Comparison of ENCODE assay signal across 8 mouse cellular contexts in genomic region chr2:102450761-102451670, GRCm38 (mm10). TPM values are rescaled to one million over a fixed set of nuclear protein-coding genes. Genes with fewer than 3 reads are reported as not detected.
A peak's percentile ranks its signal among the peaks of the same experiment; 100 is the strongest.
DNase-seq lines count a peak whose midpoint lies in the region; ATAC-seq and TF ChIP-seq lines count a peak whose summit lies in the region.

No protein-coding gene starts in this region.

- no peaks in the 10 kb centered on the region for H3K27me3 ChIP-seq in embryonic facial prominence, embryonic 14.5 days (replicated peaks; ENCODE audit: control insufficient read depth, insufficient read depth, low read length)
- H3K27me3 ChIP-seq in heart, embryonic 12.5 days (replicated peaks): 0 out of 2 replicates have a peak, but pooled peaks cover 10% of the 10 kb centered on the region
- H3K27me3 ChIP-seq in kidney, postnatal 0 days (ENCODE audit: insufficient read depth, low read length): no peaks in the 10 kb centered on the region
- H3K27me3 ChIP-seq in liver, embryonic 13.5 days: peaks cover 64% of the 10 kb centered on the region
- no peaks in the 10 kb centered on the region for H3K27me3 ChIP-seq in neural tube, embryonic 15.5 days (replicated peaks)

- peak; percentile 45 for ATAC-seq in embryonic facial prominence, embryonic 14.5 days (ENCODE audit: low read depth)
- peak; percentile 63 for ATAC-seq in heart, embryonic 12.5 days (ENCODE audit: insufficient number of reproducible peaks, low FRiP score)
- ATAC-seq in kidney, postnatal 0 days (replicated peaks; ENCODE audit: low FRiP score, low read depth): peak; percentile 69
- peak; percentile 55 for ATAC-seq in liver, embryonic 13.5 days (ENCODE audit: low read depth)
- peak; percentile 60 for ATAC-seq in neural tube, embryonic 15.5 days (ENCODE audit: low FRiP score)

- peak overlapping the region; percentile 80 for H3K4me3 ChIP-seq in embryonic facial prominence, embryonic 14.5 days (ENCODE audit: low read depth, low read length)
- H3K4me3 ChIP-seq in heart, embryonic 12.5 days: peak overlapping the region; percentile 86
- H3K4me3 ChIP-seq in kidney, postnatal 0 days (replicated peaks; ENCODE audit: low read depth, low read length): peak overlapping the region; percentile 81
- H3K4me3 ChIP-seq in liver, embryonic 13.5 days (replicated peaks): peak overlapping the region; percentile 59
- peak overlapping the region; percentile 88 for H3K4me3 ChIP-seq in neural tube, embryonic 15.5 days (replicated peaks)

- H3K9me3 ChIP-seq in embryonic facial prominence, embryonic 14.5 days (ENCODE audit: control insufficient read depth, low read length): no peaks in the 10 kb centered on the region
- no peaks in the 10 kb centered on the region for H3K9me3 ChIP-seq in heart, embryonic 12.5 days (replicated peaks)
- no peaks in the 10 kb centered on the region for H3K9me3 ChIP-seq in kidney, postnatal 0 days (replicated peaks; ENCODE audit: low read length)
- no peaks in the 10 kb centered on the region for H3K9me3 ChIP-seq in liver, embryonic 13.5 days (replicated peaks)
- no peaks in the 10 kb centered on the region for H3K9me3 ChIP-seq in neural tube, embryonic 15.5 days (replicated peaks)

- peak overlapping the region; percentile 82 for H3K27ac ChIP-seq in embryonic facial prominence, embryonic 14.5 days (replicated peaks; ENCODE audit: low read depth, low read length)
- H3K27ac ChIP-seq in heart, embryonic 12.5 days (ENCODE audit: poor library complexity, severe bottlenecking): peak overlapping the region; percentile 62
- peak overlapping the region; percentile 76 for H3K27ac ChIP-seq in kidney, postnatal 0 days
- no peak overlapping the region; the same call in 1 of the 2 replicates for H3K27ac ChIP-seq in liver, embryonic 13.5 days
- peak overlapping the region; percentile 92 for H3K27ac ChIP-seq in neural tube, embryonic 15.5 days (replicated peaks)

- WGBS in embryonic facial prominence, embryonic 14.5 days: under 1% methylated on average over 41 of the region's 109 CpGs
- WGBS in heart, embryonic 12.5 days: under 1% methylated on average over 105 of the region's 109 CpGs
- WGBS in kidney, postnatal 0 days: under 1% methylated on average over 105 of the region's 109 CpGs
- WGBS in liver, embryonic 13.5 days (ENCODE audit: insufficient replicate concordance): under 1% methylated on average over 104 of the region's 109 CpGs
- under 1% methylated on average over 108 of the region's 109 CpGs for WGBS in neural tube, embryonic 15.5 days

- DNase-seq in CD4-positive helper T cell, adult 2 months (ENCODE audit: low read depth, low spot score): peak; percentile 13
- DNase-seq in adrenal gland, postnatal 25 days: peak; percentile 44
- DNase-seq in embryonic facial prominence, embryonic 14.5 days (ENCODE audit: low spot score): peak; percentile 43
- DNase-seq in kidney, postnatal 0 days (ENCODE audit: low spot score): peak; percentile 39
- DNase-seq in liver, embryonic 13.5 days: peak; percentile 1
- peak; percentile 49 for DNase-seq in thymus, postnatal 14 days

- peaks cover 33% of the 10 kb centered on the region for H3K4me1 ChIP-seq in embryonic facial prominence, embryonic 14.5 days (ENCODE audit: control insufficient read depth, insufficient read depth, low read length)
- H3K4me1 ChIP-seq in heart, embryonic 12.5 days (replicated peaks): peaks cover 11% of the 10 kb centered on the region
- H3K4me1 ChIP-seq in kidney, postnatal 0 days (replicated peaks; ENCODE audit: insufficient read depth, low read length): peaks cover 15% of the 10 kb centered on the region; the same call in 1 of the 2 replicates
- peaks cover 19% of the 10 kb centered on the region for H3K4me1 ChIP-seq in liver, embryonic 13.5 days (replicated peaks)
- peaks cover 29% of the 10 kb centered on the region for H3K4me1 ChIP-seq in neural tube, embryonic 15.5 days

- peak overlapping the region; percentile 98 for H3K4me2 ChIP-seq in embryonic facial prominence, embryonic 14.5 days (ENCODE audit: low read depth, low read length)
- peak overlapping the region; percentile 96 for H3K4me2 ChIP-seq in heart, embryonic 12.5 days
- H3K4me2 ChIP-seq in kidney, postnatal 0 days (ENCODE audit: low read length): peak overlapping the region; percentile 99
- H3K4me2 ChIP-seq in liver, embryonic 13.5 days: peak overlapping the region; percentile 71
- H3K4me2 ChIP-seq in neural tube, embryonic 15.5 days: peak overlapping the region; percentile 88

- peak overlapping the region; percentile 84 for H3K9ac ChIP-seq in embryonic facial prominence, embryonic 14.5 days (ENCODE audit: low read depth, low read length)
- peak overlapping the region; percentile 86 for H3K9ac ChIP-seq in heart, embryonic 12.5 days
- H3K9ac ChIP-seq in kidney, postnatal 0 days (ENCODE audit: low read depth, low read length): peak overlapping the region; percentile 67
- H3K9ac ChIP-seq in liver, embryonic 13.5 days: peak overlapping the region; percentile 51
- H3K9ac ChIP-seq in neural tube, embryonic 15.5 days (replicated peaks): peak overlapping the region; percentile 89

- no peaks in the 10 kb centered on the region for H3K36me3 ChIP-seq in embryonic facial prominence, embryonic 14.5 days (ENCODE audit: control insufficient read depth, insufficient read depth, low read length)
- no peaks in the 10 kb centered on the region for H3K36me3 ChIP-seq in heart, embryonic 12.5 days
- H3K36me3 ChIP-seq in kidney, postnatal 0 days (ENCODE audit: insufficient read depth, low read length): no peaks in the 10 kb centered on the region
- no peaks in the 10 kb centered on the region for H3K36me3 ChIP-seq in liver, embryonic 13.5 days
- no peaks in the 10 kb centered on the region for H3K36me3 ChIP-seq in neural tube, embryonic 15.5 days

- peak; percentile 29; the same call in 1 of the 2 replicates for TF ChIP-seq CTCF in kidney, postnatal 0 days (IDR thresholded peaks at IDR 0.05; ENCODE audit: low read depth)

RNA-seq across cellular contexts. Expression of gene Fjx1, which starts 1.3 kb away (rescaled TPM):
- 0.52 and 0.86 TPM in 2 replicates for total RNA-seq in adrenal gland, postnatal 25 days (2021)
- 11.8 and 14.9 TPM in 2 replicates for polyA plus RNA-seq in embryonic facial prominence, embryonic 14.5 days (2014; fragmentation: Nextera tagmentation; extraction: Ambion mirVana)
- 4.3 TPM in 2 replicates for polyA plus RNA-seq in heart, embryonic 12.5 days (2016; fragmentation: Nextera tagmentation; extraction: Ambion mirVana)
- 10.0 and 12.1 TPM in 2 replicates for polyA plus RNA-seq in kidney, postnatal 0 days (2015; fragmentation: Nextera tagmentation; extraction: Ambion mirVana)
- 0.66 and 0.82 TPM in 2 replicates for polyA plus RNA-seq in liver, embryonic 13.5 days (2015; fragmentation: Nextera tagmentation; extraction: Ambion mirVana)
- 31.6 and 38.5 TPM in 2 replicates for polyA plus RNA-seq in neural tube, embryonic 15.5 days (2015; fragmentation: Nextera tagmentation; extraction: Ambion mirVana)

RNA-seq across cellular contexts. Expression of gene Trim44, which starts 43.4 kb away (rescaled TPM):
- 69.1 and 70.1 TPM in 2 replicates for total RNA-seq in adrenal gland, postnatal 25 days (2021)
- 32.1 and 34.5 TPM in 2 replicates for polyA plus RNA-seq in embryonic facial prominence, embryonic 14.5 days (2014; fragmentation: Nextera tagmentation; extraction: Ambion mirVana)
- 39.5 and 42.8 TPM in 2 replicates for polyA plus RNA-seq in heart, embryonic 12.5 days (2016; fragmentation: Nextera tagmentation; extraction: Ambion mirVana)
- 20.1 and 24.5 TPM in 2 replicates for polyA plus RNA-seq in kidney, postnatal 0 days (2015; fragmentation: Nextera tagmentation; extraction: Ambion mirVana)
- polyA plus RNA-seq in liver, embryonic 13.5 days (2015; fragmentation: Nextera tagmentation; extraction: Ambion mirVana): 5.9 and 8.0 TPM in 2 replicates
- polyA plus RNA-seq in neural tube, embryonic 15.5 days (2015; fragmentation: Nextera tagmentation; extraction: Ambion mirVana): 51.2 and 56.2 TPM in 2 replicates
